Mouse (Mus musculus) kidney, postnatal 0 days (tissue): ENCODE measurements around the gene Abcc10. TPM values are rescaled to one million over a fixed set of nuclear protein-coding genes. Genes with fewer than 3 reads are reported as not detected.

Experiments
- ATAC-seq: fragments of 200-750 bp; cut with Nextera tagmentation; replicated peaks from 2 replicates; pipeline ENCODE4 v1.8.0; 2017; ENCODE audit warnings: low read depth, moderate number of reproducible peaks, moderate TSS enrichment, moderate library complexity; ENCODE audit not compliant: low FRiP score
- DNase-seq: peaks from one replicate; pipeline ENCODE4 v3.0.0-alpha.2; 2016; ENCODE audit warnings: low spot score
- H3K27ac ChIP-seq: fragments of 300-500 bp; sonication (generic); 2 replicates; pipeline ENCODE4 v1.5.1; 2014; ENCODE audit warnings: mild to moderate bottlenecking
- H3K27me3 ChIP-seq: fragments of 300-500 bp; sonication (generic); 2 replicates; pipeline ENCODE4 v1.6.1; 2014; ENCODE audit warnings: low read length, mixed read lengths; ENCODE audit not compliant: insufficient read depth
- H3K36me3 ChIP-seq: fragments of 300-500 bp; sonication (generic); 2 replicates; pipeline ENCODE4 v1.6.1; 2014; ENCODE audit warnings: low read length, mixed read lengths; ENCODE audit not compliant: insufficient read depth
- H3K4me1 ChIP-seq: fragments of 300-500 bp; sonication (generic); replicated peaks from 2 replicates; pipeline ENCODE4 v1.6.1; 2014; ENCODE audit warnings: antibody characterized with exemption, low read length, mixed read lengths; ENCODE audit not compliant: insufficient read depth
- H3K4me2 ChIP-seq: fragments of 300-500 bp; sonication (generic); 2 replicates; pipeline ENCODE4 v1.6.1; 2014; ENCODE audit warnings: mild to moderate bottlenecking, low read length, moderate library complexity, mixed read lengths
- H3K4me3 ChIP-seq: fragments of 300-500 bp; sonication (generic); replicated peaks from 2 replicates; pipeline ENCODE4 v1.5.1; 2014; ENCODE audit warnings: low read depth, low read length
- H3K9ac ChIP-seq: fragments of 300-500 bp; sonication (generic); 2 replicates; pipeline ENCODE4 v1.6.1; 2014; ENCODE audit warnings: low read depth, low read length
- H3K9me3 ChIP-seq: fragments of 300-500 bp; sonication (generic); replicated peaks from 2 replicates; pipeline ENCODE4 v1.6.1; 2016; ENCODE audit warnings: low read length, inconsistent platforms, mixed read lengths
- CTCF ChIP-seq: IDR thresholded peaks from 2 replicates; pipeline ENCODE4 v1.5.1; 2016; ENCODE audit warnings: antibody characterized with exemption, low read depth, mild to moderate bottlenecking, moderate library complexity
- WGBS: fragments of 180-500 bp; shearing (Covaris S2); extraction: QIAGEN DNeasy Blood & Tissue Kit; methylation state at CpG from one replicate; pipeline ENCODE4 v1.1.7; 2014; 5-methylcytosine and 5-hydroxymethylcytosine counted together
- polyA plus RNA-seq: library from polyadenylated mRNA; unstranded; fragments of >200 nt; fragmentation: Nextera tagmentation; extraction: Ambion mirVana; gene quantifications from 2 replicates; pipeline ENCODE4 v1.2.1, GENCODE M21; 2015

Gene Abcc10
- polyA plus RNA-seq, 1 experiment from 2014 or later = 5.4 TPM

- Histone ChIP-seq H3K4me2 (no peak overlapping the region), H3K4me1 (no peaks in the 10 kb centered on the region), H3K9ac (no peak overlapping the region), H3K27me3 (no peaks in the 10 kb centered on the region), H3K9me3 (no peaks in the 10 kb centered on the region), H3K4me3 (no peak overlapping the region), H3K36me3 (peaks cover 25% of the 10 kb centered on the region), H3K27ac (no peak overlapping the region)
- no peak for TF ChIP-seq CTCF
- WGBS = 68% methylated on average over 1 of the region's 1 CpGs
- no peak for ATAC-seq
- no peak for DNase-seq
These were observed 54.3 kb downstream of the Abcc10 start for GRCm38 (mm10) chr17:46273803-46274236.

DNA sequence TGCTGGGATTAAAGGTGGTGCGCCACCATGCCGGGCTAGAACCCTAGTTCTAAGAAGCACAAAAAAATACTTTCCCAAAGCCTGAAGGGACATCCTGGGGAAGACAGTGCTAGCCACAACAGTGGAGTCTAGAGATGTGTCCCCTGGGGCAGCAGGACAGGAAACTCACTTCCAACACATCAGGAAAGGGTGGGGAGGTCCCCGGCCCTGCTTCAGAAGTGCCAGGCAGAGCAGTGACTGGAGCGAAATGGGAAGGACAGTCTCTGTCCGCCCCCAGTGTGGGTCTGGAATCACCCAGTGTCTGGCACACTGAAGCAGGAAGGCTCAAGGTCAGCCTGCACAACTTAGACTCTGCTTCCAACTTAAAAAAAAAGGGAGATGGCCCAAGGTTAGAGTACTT, 55.5 kb downstream of the Abcc10 start:
- WGBS = 78% methylated on average over 5 of the region's 5 CpGs
- no peaks in the 10 kb centered on the region for H3K9me3 ChIP-seq
- no peaks in the 10 kb centered on the region for H3K4me1 ChIP-seq
- no peak overlapping the region for H3K4me2 ChIP-seq
- DNase-seq (no peak), ATAC-seq (no peak)
- H3K36me3 ChIP-seq = peaks cover 25% of the 10 kb centered on the region
- no peak for TF ChIP-seq CTCF
- H3K9ac ChIP-seq = no peak overlapping the region
- H3K4me3 ChIP-seq = no peak overlapping the region
- no peaks in the 10 kb centered on the region for H3K27me3 ChIP-seq
- H3K27ac ChIP-seq = no peak overlapping the region

DNA sequence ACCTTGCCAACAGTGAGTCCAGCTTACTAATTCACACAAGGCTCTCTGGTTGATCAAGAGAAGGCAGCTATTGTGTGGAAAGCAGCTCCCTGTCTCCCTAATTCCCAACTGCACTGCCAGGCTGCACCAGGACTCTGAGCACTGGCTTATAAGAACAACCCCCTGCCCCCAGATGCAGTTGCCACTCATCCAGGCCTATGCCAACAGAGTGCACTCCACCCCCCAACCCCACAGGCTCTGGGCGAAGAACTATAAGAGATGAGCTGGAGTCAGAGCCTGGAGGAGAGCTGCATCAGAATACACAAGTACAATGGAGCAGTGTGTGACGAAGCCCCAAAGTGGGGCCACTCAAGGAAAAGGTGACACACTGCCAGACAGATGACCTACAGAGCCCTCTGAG, 56.1 kb downstream of the Abcc10 start:
- no peaks in the 10 kb centered on the region for H3K27me3 ChIP-seq
- H3K4me3 ChIP-seq = no peak overlapping the region
- 90% methylated on average over 2 of the region's 2 CpGs for WGBS
- H3K4me1 ChIP-seq = no peaks in the 10 kb centered on the region
- no peak overlapping the region for H3K27ac ChIP-seq
- no peak for TF ChIP-seq CTCF
- peaks cover 25% of the 10 kb centered on the region for H3K36me3 ChIP-seq
- ATAC-seq (no peak), DNase-seq (no peak)
- H3K9me3 ChIP-seq = no peaks in the 10 kb centered on the region
- no peak overlapping the region for H3K4me2 ChIP-seq
- H3K9ac ChIP-seq = no peak overlapping the region

DNA sequence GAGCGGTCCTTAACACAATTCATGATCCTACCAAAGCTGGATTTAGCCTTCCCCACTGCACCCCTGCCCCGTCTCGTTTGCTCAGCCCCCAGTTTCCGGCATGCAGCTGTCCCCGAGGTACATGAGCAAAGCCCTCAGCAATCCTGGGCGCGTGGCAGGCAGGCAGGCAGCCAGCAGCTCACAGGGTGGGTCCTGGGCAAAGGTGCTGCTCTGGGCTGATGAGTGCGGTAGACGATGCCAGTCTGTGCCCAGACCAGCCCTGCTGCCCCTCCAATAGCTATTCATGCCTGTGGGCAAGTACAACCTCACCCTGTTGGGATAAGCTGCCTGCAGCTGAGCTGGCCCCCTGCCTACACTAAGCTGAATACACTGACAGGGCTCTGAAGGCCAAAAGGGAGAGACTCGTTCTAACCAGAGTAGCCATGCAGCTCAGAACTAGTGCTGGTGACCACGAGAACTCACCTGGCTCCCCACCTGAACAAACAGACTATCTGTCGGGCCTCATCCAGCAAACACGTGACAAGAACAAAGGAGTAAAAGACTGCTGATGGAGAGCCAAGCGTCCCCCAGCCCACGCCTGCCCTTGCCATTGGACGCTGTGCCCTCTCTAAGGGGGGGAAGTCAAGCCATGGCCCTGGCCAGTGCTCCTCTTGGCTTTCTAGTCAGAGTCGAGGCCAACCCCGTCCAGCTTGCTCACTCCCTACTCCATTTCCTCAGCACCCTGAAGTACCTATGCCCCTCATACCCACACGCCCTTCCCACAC, 58.2 kb downstream of the Abcc10 start:
- no peak overlapping the region for H3K9ac ChIP-seq
- H3K4me1 ChIP-seq = no peaks in the 10 kb centered on the region; the same call in 1 of the 2 replicates
- WGBS = 86% methylated on average over 19 of the region's 19 CpGs
- H3K27me3 ChIP-seq = no peaks in the 10 kb centered on the region
- no peak for TF ChIP-seq CTCF
- no peak overlapping the region for H3K4me3 ChIP-seq
- DNase-seq (no peak), ATAC-seq (no peak)
- H3K36me3 ChIP-seq = peaks cover 28% of the 10 kb centered on the region
- H3K9me3 ChIP-seq = no peaks in the 10 kb centered on the region
- H3K27ac ChIP-seq = no peak overlapping the region
- H3K4me2 ChIP-seq = no peak overlapping the region

DNA sequence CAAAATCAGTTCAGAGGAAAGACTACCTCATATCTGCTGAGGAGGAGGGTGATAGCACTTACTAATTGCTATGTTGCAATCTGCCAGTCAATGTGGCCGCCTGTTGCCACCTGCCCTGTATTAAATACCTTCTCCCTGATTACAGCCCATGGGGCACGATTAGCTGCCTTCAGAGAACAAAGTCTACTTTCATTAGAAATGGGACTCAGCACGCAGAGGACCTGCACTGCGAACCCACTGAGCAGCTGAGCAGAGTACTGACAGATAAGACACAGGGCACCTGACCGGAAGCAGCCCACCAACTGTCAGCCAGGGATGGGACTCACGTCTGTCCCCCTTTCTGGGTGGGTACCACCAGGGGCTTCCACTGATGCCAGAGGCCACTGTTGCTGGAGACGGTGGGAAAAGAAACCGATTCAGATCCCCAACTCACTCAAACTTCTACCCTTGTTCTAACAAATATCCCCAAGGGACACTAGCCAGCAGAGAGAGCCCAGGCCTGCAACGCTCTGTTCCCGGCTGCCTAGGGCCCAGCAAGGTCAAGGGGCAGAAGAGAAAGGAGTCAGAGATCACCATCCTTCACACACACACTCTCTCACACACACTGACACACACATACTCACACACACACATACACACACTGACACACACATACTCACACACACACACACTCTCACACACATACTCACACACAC, 60.0 kb downstream of the Abcc10 start:
- Histone ChIP-seq H3K4me1 (no peaks in the 10 kb centered on the region; the same call in 1 of the 2 replicates), H3K4me3 (no peak overlapping the region), H3K9ac (no peak overlapping the region), H3K9me3 (no peaks in the 10 kb centered on the region), H3K36me3 (peaks cover 44% of the 10 kb centered on the region), H3K27me3 (no peaks in the 10 kb centered on the region), H3K4me2 (no peak overlapping the region), H3K27ac (no peak overlapping the region)
- no peak for ATAC-seq
- no peak for TF ChIP-seq CTCF
- 72% methylated on average over 10 of the region's 10 CpGs for WGBS
- DNase-seq = no peak

DNA sequence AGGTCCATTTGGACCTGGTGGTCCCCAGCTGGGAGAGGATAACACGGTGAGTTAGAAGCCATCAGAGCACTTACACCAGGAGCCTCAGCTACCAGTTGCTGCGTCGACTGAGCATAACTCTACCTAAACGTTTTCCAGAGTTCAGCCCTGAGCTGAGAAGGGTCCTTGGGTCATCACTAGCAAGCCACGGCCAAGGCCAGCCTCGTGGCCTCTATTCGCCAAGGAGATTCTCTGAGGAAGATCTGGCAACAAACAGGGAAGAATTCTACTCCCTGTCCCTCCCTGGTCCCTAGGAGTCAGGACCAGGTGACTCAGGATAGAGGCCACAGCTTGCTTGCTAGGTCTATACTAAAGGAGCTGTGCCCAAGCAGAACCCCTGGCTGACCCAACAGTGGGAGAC, 60.6 kb downstream of the Abcc10 start:
- H3K27ac ChIP-seq = no peak overlapping the region
- no peak for ATAC-seq

More for the DNA sequence above, 60.6 kb downstream of the Abcc10 start:
- H3K9ac ChIP-seq = no peak overlapping the region
- no peaks in the 10 kb centered on the region for H3K9me3 ChIP-seq
- no peak for DNase-seq
- WGBS = 74% methylated on average over 7 of the region's 7 CpGs
- no peaks in the 10 kb centered on the region; the same call in 1 of the 2 replicates for H3K4me1 ChIP-seq
- no peak for TF ChIP-seq CTCF
- peaks cover 51% of the 10 kb centered on the region for H3K36me3 ChIP-seq
- H3K27me3 ChIP-seq = no peaks in the 10 kb centered on the region
- no peak overlapping the region for H3K4me3 ChIP-seq
- H3K4me2 ChIP-seq = no peak overlapping the region
